In genomic region chr2:30593636-30594310, GRCm38 (mm10) we compare ENCODE assay signal across 9 mouse cellular contexts. TPM values are rescaled to one million over a fixed set of nuclear protein-coding genes. Genes with fewer than 3 reads are reported as not detected.
DNase-seq lines count a peak whose midpoint lies in the region; ATAC-seq and TF ChIP-seq lines count a peak whose summit lies in the region.
"Had no signal": no experiment of that assay in that cellular context is flagged by ENCODE, and none has a peak within 500 bp of the region (broad histone marks: within the 10 kb centered on the region; RNA-seq: fewer than 3 reads in every experiment).

No protein-coding gene starts in this region.

- H3K4me1 ChIP-seq in ES-Bruce4 (ENCODE audit: control insufficient read depth, insufficient read depth, low read length), result no peaks in the 10 kb centered on the region
- peaks cover 39% of the 10 kb centered on the region for H3K4me1 ChIP-seq in heart, embryonic 15.5 days (replicated peaks)
- H3K4me1 ChIP-seq in liver, embryonic 15.5 days (replicated peaks), result peaks cover 23% of the 10 kb centered on the region

- no peak for TF ChIP-seq POLR2A in ES-Bruce4 (IDR thresholded peaks at IDR 0.05; ENCODE audit: insufficient read depth, low read length)

- no peak overlapping the region for H3K4me3 ChIP-seq in ES-Bruce4 (ENCODE audit: low read depth, low read length)
- peak overlapping the region; percentile 58; the same call in 1 of the 2 replicates for H3K4me3 ChIP-seq in heart, embryonic 15.5 days
- H3K4me3 ChIP-seq in liver, embryonic 15.5 days (replicated peaks), result no peak overlapping the region

- H3K36me3 ChIP-seq in ES-Bruce4 (ENCODE audit: control insufficient read depth, insufficient read depth, low read length, poor library complexity, severe bottlenecking), result no peaks in the 10 kb centered on the region
- H3K36me3 ChIP-seq in heart, embryonic 15.5 days, result no peaks in the 10 kb centered on the region
- H3K36me3 ChIP-seq in liver, embryonic 15.5 days (replicated peaks), result no peaks in the 10 kb centered on the region

- H3K9ac ChIP-seq in ES-Bruce4 (ENCODE audit: low read depth, poor library complexity, severe bottlenecking), result peak overlapping the region; percentile 68
- peak overlapping the region; percentile 59 for H3K9ac ChIP-seq in heart, embryonic 15.5 days
- no peak overlapping the region for H3K9ac ChIP-seq in liver, embryonic 15.5 days

- no peaks in the 10 kb centered on the region for H3K9me3 ChIP-seq in ES-Bruce4 (replicated peaks; ENCODE audit: control insufficient read depth, insufficient read depth, low read length, poor library complexity, severe bottlenecking)
- H3K9me3 ChIP-seq in heart, embryonic 15.5 days (replicated peaks), result no peaks in the 10 kb centered on the region
- H3K9me3 ChIP-seq in liver, embryonic 15.5 days (replicated peaks), result no peaks in the 10 kb centered on the region

- WGBS in heart, embryonic 15.5 days, result 76% methylated on average over 13 of the region's 13 CpGs
- WGBS in liver, embryonic 15.5 days (ENCODE audit: insufficient replicate concordance), result 66% methylated on average over 13 of the region's 13 CpGs

- peak; percentile 91 for DNase-seq in heart, adult 11 months
- no peak for DNase-seq in heart, adult 8-10 months (ENCODE audit: low spot score)
- DNase-seq in adrenal gland, adult 8-10 months, result no peak
- DNase-seq in c-Kit-positive CD71-positive TER-119-positive erythroid progenitor cells, embryonic 14.5 days (ENCODE audit: low spot score), result no peak
- DNase-seq in layer of hippocampus, postnatal 14 days (ENCODE audit: low spot score in 2 of 2), result no peak

- no peak overlapping the region for H3K27ac ChIP-seq in ES-Bruce4 (ENCODE audit: insufficient read depth, low read length)
- peak overlapping the region; percentile 93 for H3K27ac ChIP-seq in heart, embryonic 15.5 days
- peak overlapping the region; percentile 67; the same call in 1 of the 2 replicates for H3K27ac ChIP-seq in liver, embryonic 15.5 days (replicated peaks)

- TF ChIP-seq EP300 in ES-Bruce4 (IDR thresholded peaks at IDR 0.05; ENCODE audit: insufficient read depth, low read depth, low read length), result no peak

- no peak for ATAC-seq in heart, embryonic 15.5 days (replicated peaks; ENCODE audit: insufficient number of reproducible peaks, insufficient read depth, low FRiP score, low read depth)
- no peak for ATAC-seq in liver, embryonic 15.5 days (ENCODE audit: insufficient read depth)

- H3K4me2 ChIP-seq in heart, embryonic 15.5 days, result peak overlapping the region; percentile 70
- H3K4me2 ChIP-seq in liver, embryonic 15.5 days, result no peak overlapping the region

- TF ChIP-seq CTCF in ES-Bruce4 (IDR thresholded peaks at IDR 0.05; ENCODE audit: low read depth, low read length), result no peak

- no peaks in the 10 kb centered on the region for H3K27me3 ChIP-seq in ES-Bruce4 (ENCODE audit: control insufficient read depth, insufficient read depth, low read length, poor library complexity, severe bottlenecking)
- H3K27me3 ChIP-seq in heart, embryonic 15.5 days, result no peaks in the 10 kb centered on the region
- H3K27me3 ChIP-seq in liver, embryonic 15.5 days, result no peaks in the 10 kb centered on the region

RNA-seq across cellular contexts. Expression of gene Cstad, which starts 1.1 kb away (rescaled TPM):
- 1 to 10 TPM in 3 of 4 experiments, under 1 TPM in 1; 0.69 to 2.3 (median 1.5) TPM for total RNA-seq in heart, adult 8-10 months (2022)
- polyA plus RNA-seq in ES-Bruce4 (2011; ENCODE audit: insufficient read depth, insufficient read length, low read depth, missing spikeins), result 0.94 TPM in 1 of 2 replicates, not detected in the other
- 1.1 and 1.5 TPM in 2 replicates for polyA plus RNA-seq in heart, embryonic 15.5 days (2015; fragmentation: Nextera tagmentation; extraction: Ambion mirVana)
- polyA plus RNA-seq in liver, embryonic 15.5 days (2015; fragmentation: Nextera tagmentation; extraction: Ambion mirVana), result not detected in 2 replicates
- 1 to 10 TPM in 3 of 4 experiments, under 1 TPM in 1; 0.81 to 7.0 (median 4.1) TPM for total RNA-seq in adrenal gland, adult 8-10 months (2022)
- total RNA-seq in layer of hippocampus, postnatal 14 days (2021), result 1 to 10 TPM; 7.5 to 9.3 TPM
- polyA plus RNA-seq: erythroblast, embryonic 14.5 days had no signal
